Mouse (Mus musculus) neural tube, embryonic 11.5 days (tissue): ENCODE results near the gene Zfp169. TPM values are rescaled to one million over a fixed set of nuclear protein-coding genes. Genes with fewer than 3 reads are reported as not detected.
A peak's percentile ranks its signal among the peaks of the same experiment; 100 is the strongest.

Experiments used
- ATAC-seq: fragments of 200-750 bp; cut with Nextera tagmentation; 2 replicates; pipeline ENCODE4 v1.8.0; 2017; ENCODE audit warnings: moderate number of reproducible peaks, mild to moderate bottlenecking, moderate TSS enrichment, moderate library complexity; ENCODE audit not compliant: insufficient read depth, low FRiP score, low TSS enrichment
- DNase-seq: peaks from one replicate; pipeline ENCODE4 v3.0.0-alpha.2; 2015; ENCODE audit warnings: low spot score
- H3K27ac ChIP-seq: fragments of 300-500 bp; sonication (generic); 2 replicates; pipeline ENCODE4 v1.5.1; 2014; ENCODE audit warnings: low read depth, mild to moderate bottlenecking, low read length
- H3K27me3 ChIP-seq: fragments of 300-500 bp; sonication (generic); 2 replicates; pipeline ENCODE4 v1.6.1; 2014; ENCODE audit warnings: mild to moderate bottlenecking, low read length, mixed read lengths; ENCODE audit not compliant: control insufficient read depth, insufficient read depth
- H3K36me3 ChIP-seq: fragments of 300-500 bp; sonication (generic); 2 replicates; pipeline ENCODE4 v1.6.1; 2014; ENCODE audit warnings: mild to moderate bottlenecking, low read length, moderate library complexity, mixed read lengths; ENCODE audit not compliant: control insufficient read depth, insufficient read depth
- H3K4me1 ChIP-seq: fragments of 300-500 bp; sonication (generic); 2 replicates; pipeline ENCODE4 v1.6.1; 2014; ENCODE audit warnings: low read length, mixed read lengths; ENCODE audit not compliant: control insufficient read depth, insufficient read depth
- H3K4me2 ChIP-seq: fragments of 300-500 bp; sonication (generic); 2 replicates; pipeline ENCODE4 v1.6.1; 2014; ENCODE audit warnings: low read depth, mild to moderate bottlenecking, moderate library complexity
- H3K4me3 ChIP-seq: fragments of 300-500 bp; sonication (generic); 2 replicates; pipeline ENCODE4 v1.5.1; 2014; ENCODE audit warnings: low read depth, low read length
- H3K9ac ChIP-seq: fragments of 300-500 bp; sonication (generic); 2 replicates; pipeline ENCODE4 v1.6.1; 2014; ENCODE audit warnings: mild to moderate bottlenecking, low read length
- H3K9me3 ChIP-seq: fragments of 300-500 bp; sonication (generic); 2 replicates; pipeline ENCODE4 v1.6.1; 2016; ENCODE audit warnings: low read length; ENCODE audit not compliant: control insufficient read depth
- WGBS: fragments of 180-500 bp; shearing (Covaris S2); extraction: QIAGEN DNeasy Blood & Tissue Kit; methylation state at CpG from one replicate; pipeline ENCODE4 v1.1.7; 2014; 5-methylcytosine and 5-hydroxymethylcytosine counted together
- polyA plus RNA-seq: library from polyadenylated mRNA; unstranded; fragments of >200 nt; fragmentation: Nextera tagmentation; extraction: Ambion mirVana; gene quantifications from 2 replicates; pipeline ENCODE4 v1.2.1, GENCODE M21; 2014

The Zfp169 gene
- polyA plus RNA-seq, 1 experiment from 2014 or later = 8.9 TPM

- Histone ChIP-seq H3K4me2 (no peak overlapping the region), H3K4me3 (no peak overlapping the region), H3K9me3 (no peaks in the 10 kb centered on the region), H3K36me3 (no peaks in the 10 kb centered on the region), H3K9ac (no peak overlapping the region), H3K27me3 (no peaks in the 10 kb centered on the region), H3K27ac (no peak overlapping the region), H3K4me1 (peaks cover 9% of the 10 kb centered on the region)
- 89% methylated on average over 6 of the region's 6 CpGs for WGBS
- ATAC-seq = no peak
- DNase-seq = no peak
These were observed 34.4 kb upstream of the Zfp169 start for GRCm38 (mm10) chr13:48547623-48548022.

- Histone ChIP-seq H3K4me2 (peak overlapping the region; percentile 34), H3K4me3 (peak overlapping the region; percentile 79)
- 0% methylated on average over 63 of the region's 72 CpGs for WGBS
These were observed 33.2 kb upstream of the Zfp169 start for GRCm38 (mm10) chr13:48546330-48546917.

GRCm38 (mm10) chr13:48545476-48546281, 32.4 kb upstream of the Zfp169 start:
- Histone ChIP-seq H3K27ac (peak overlapping the region; percentile 97), H3K4me2 (peak overlapping the region; percentile 59), H3K36me3 (no peaks in the 10 kb centered on the region), H3K27me3 (no peaks in the 10 kb centered on the region), H3K4me1 (peaks cover 10% of the 10 kb centered on the region), H3K9ac (peak overlapping the region; percentile 98), H3K4me3 (peak overlapping the region; percentile 79), H3K9me3 (no peaks in the 10 kb centered on the region)
- ATAC-seq (peak; percentile 84), DNase-seq (peak; percentile 99)
- WGBS = under 1% methylated on average over 41 of the region's 72 CpGs

More at GRCm38 (mm10) chr13:48546330-48546917, 33.2 kb upstream of the Zfp169 start:
- Histone ChIP-seq H3K27me3 (no peaks in the 10 kb centered on the region), H3K36me3 (no peaks in the 10 kb centered on the region), H3K27ac (peak overlapping the region; percentile 97), H3K4me1 (peaks cover 9% of the 10 kb centered on the region), H3K9ac (peak overlapping the region; percentile 98), H3K9me3 (no peaks in the 10 kb centered on the region)
- peak; percentile 99 for DNase-seq
- peak; percentile 97 for ATAC-seq

- no peak for DNase-seq
- Histone ChIP-seq H3K4me3 (peak overlapping the region; percentile 79), H3K4me1 (peaks cover 14% of the 10 kb centered on the region), H3K36me3 (no peaks in the 10 kb centered on the region), H3K27ac (no peak overlapping the region), H3K4me2 (peak overlapping the region; percentile 59), H3K9me3 (no peaks in the 10 kb centered on the region), H3K27me3 (no peaks in the 10 kb centered on the region), H3K9ac (peak overlapping the region; percentile 76; the same call in 1 of the 2 replicates)
- ATAC-seq = no peak
- 47% methylated on average over 4 of the region's 4 CpGs for WGBS
These were observed 31.6 kb upstream of the Zfp169 start for GRCm38 (mm10) chr13:48544867-48545266.

DNA sequence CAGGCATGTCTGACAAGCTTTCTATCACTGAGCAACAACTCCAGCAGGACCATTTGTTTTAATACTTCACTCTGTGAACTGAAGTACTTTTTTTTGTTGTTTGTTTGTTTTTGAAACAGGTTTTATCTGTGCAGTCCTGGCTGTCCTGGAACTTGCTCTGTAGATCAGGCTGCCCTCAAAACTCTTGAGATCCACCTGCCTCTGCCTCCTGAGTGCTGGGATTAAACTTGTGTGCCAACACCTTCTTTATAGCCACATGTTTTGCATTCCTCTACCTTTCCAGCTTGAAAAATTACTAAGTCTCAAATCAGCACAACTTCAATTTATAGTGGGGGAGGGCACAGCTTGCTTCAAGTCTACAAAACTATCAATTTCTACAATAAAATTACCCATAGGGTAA, 31.1 kb upstream of the Zfp169 start:
- Histone ChIP-seq H3K27me3 (no peaks in the 10 kb centered on the region), H3K4me3 (peak overlapping the region; percentile 79; the same call in 1 of the 2 replicates), H3K4me1 (peaks cover 14% of the 10 kb centered on the region), H3K36me3 (no peaks in the 10 kb centered on the region), H3K4me2 (peak overlapping the region; percentile 59), H3K9me3 (no peaks in the 10 kb centered on the region), H3K9ac (no peak overlapping the region), H3K27ac (no peak overlapping the region)
- no peak for ATAC-seq
- no peak for DNase-seq

- 55% methylated on average over 1 of the region's 1 CpGs for WGBS
- Histone ChIP-seq H3K27ac (no peak overlapping the region), H3K9me3 (no peaks in the 10 kb centered on the region), H3K4me1 (peaks cover 14% of the 10 kb centered on the region), H3K9ac (no peak overlapping the region), H3K4me2 (no peak overlapping the region), H3K27me3 (no peaks in the 10 kb centered on the region), H3K36me3 (no peaks in the 10 kb centered on the region), H3K4me3 (no peak overlapping the region)
- ATAC-seq (no peak), DNase-seq (no peak)
These were observed 27.2 kb upstream of the Zfp169 start for GRCm38 (mm10) chr13:48540488-48540887.

GRCm38 (mm10) chr13:48533441-48533840, 20.2 kb upstream of the Zfp169 start:
- 86% methylated on average over 5 of the region's 5 CpGs for WGBS
- ATAC-seq = no peak
- Histone ChIP-seq H3K4me2 (no peak overlapping the region), H3K9ac (no peak overlapping the region), H3K27me3 (no peaks in the 10 kb centered on the region), H3K27ac (no peak overlapping the region), H3K36me3 (no peaks in the 10 kb centered on the region), H3K9me3 (no peaks in the 10 kb centered on the region), H3K4me3 (no peak overlapping the region), H3K4me1 (no peaks in the 10 kb centered on the region)
- DNase-seq = no peak

GRCm38 (mm10) chr13:48531448-48531847, 18.2 kb upstream of the Zfp169 start:
- no peak for ATAC-seq
- 73% methylated on average over 2 of the region's 2 CpGs for WGBS

DNA sequence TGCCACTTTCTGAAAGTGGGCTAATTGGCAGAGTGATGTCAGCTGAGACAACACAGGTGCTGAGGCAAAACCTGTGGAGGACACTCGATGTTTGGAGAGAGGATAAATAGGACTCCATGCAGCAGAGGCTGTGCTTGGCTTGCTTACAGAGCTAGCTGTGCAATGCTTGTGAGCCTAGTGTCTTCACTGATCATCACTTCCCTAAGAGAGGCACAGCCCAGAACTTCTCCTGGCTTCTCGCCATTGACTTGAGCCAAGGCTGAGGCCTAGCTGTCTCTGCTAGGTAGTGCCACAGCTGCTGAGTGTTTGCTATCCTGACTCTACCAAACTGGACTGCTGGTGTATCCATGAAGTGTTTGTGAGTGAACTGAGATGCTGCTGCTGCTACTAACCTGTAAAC, 17.4 kb upstream of the Zfp169 start:
- ATAC-seq (no peak), DNase-seq (no peak)
- Histone ChIP-seq H3K4me2 (no peak overlapping the region), H3K9me3 (no peaks in the 10 kb centered on the region), H3K27me3 (no peaks in the 10 kb centered on the region), H3K4me1 (no peaks in the 10 kb centered on the region), H3K27ac (no peak overlapping the region), H3K4me3 (no peak overlapping the region), H3K36me3 (no peaks in the 10 kb centered on the region), H3K9ac (no peak overlapping the region)
- WGBS = 78% methylated on average over 2 of the region's 2 CpGs

More at GRCm38 (mm10) chr13:48531448-48531847, 18.2 kb upstream of the Zfp169 start:
- no peak overlapping the region for H3K4me3 ChIP-seq
- no peaks in the 10 kb centered on the region for H3K36me3 ChIP-seq
- no peaks in the 10 kb centered on the region for H3K27me3 ChIP-seq
- no peak overlapping the region for H3K4me2 ChIP-seq
- no peaks in the 10 kb centered on the region for H3K9me3 ChIP-seq
- DNase-seq = no peak
- H3K4me1 ChIP-seq = no peaks in the 10 kb centered on the region
- no peak overlapping the region for H3K27ac ChIP-seq
- H3K9ac ChIP-seq = no peak overlapping the region
